Mouse (Mus musculus) forebrain, embryonic 14.5 days (tissue): ENCODE data around the gene Ddx39. TPM values are rescaled to one million over a fixed set of nuclear protein-coding genes. Genes with fewer than 3 reads are reported as not detected.

ENCODE experiments used
- microRNA-seq: library from miRNA; unstranded; fragments of <30 nt; microRNA quantifications from one replicate; pipeline ENCODE4, GENCODE M21; 2016
- polyA plus RNA-seq: library from polyadenylated mRNA; unstranded; fragments of >200 nt; fragmentation: Nextera tagmentation; extraction: Ambion mirVana; gene quantifications from 2 replicates; pipeline ENCODE4 v1.2.1, GENCODE M21; 2014

Gene Ddx39
- polyA plus RNA-seq, 1 experiment from 2014 or later, result 133 TPM

Small RNAs within 50 kb of the gene (microRNA-seq; reads per million reads assigned to microRNA genes)
- not detected for gene Mir1668

Other genes starting within 250 kb of the Ddx39 start
- not detected in 2 replicates for gene Olfr370, start 179.4 kb upstream of the Ddx39 start, polyA plus RNA-seq
- 370 and 449 TPM in 2 replicates for gene Ndufb7, start 148.5 kb upstream of the Ddx39 start, polyA plus RNA-seq
- 806 and 815 TPM in 2 replicates for gene Tecr, start 107.2 kb upstream of the Ddx39 start, polyA plus RNA-seq
- gene Dnajb1, start 107.0 kb upstream of the Ddx39 start, polyA plus RNA-seq, result 30.1 and 43.0 TPM in 2 replicates
- gene Gipc1, start 62.5 kb upstream of the Ddx39 start, polyA plus RNA-seq, result 108 and 122 TPM in 2 replicates
- gene Ptger1, start 48.5 kb upstream of the Ddx39 start, polyA plus RNA-seq, result 0.27 and 0.63 TPM in 2 replicates
- gene Pkn1, start 16.0 kb upstream of the Ddx39 start, polyA plus RNA-seq, result 20.9 and 21.9 TPM in 2 replicates
- gene Adgre5, start 26.1 kb downstream of the Ddx39 start, polyA plus RNA-seq, result 9.3 and 12.4 TPM in 2 replicates
- 44.4 and 50.9 TPM in 2 replicates for gene Adgrl1, start 184.9 kb downstream of the Ddx39 start, polyA plus RNA-seq
- gene Gm10644, start 240.0 kb downstream of the Ddx39 start, polyA plus RNA-seq, result 0.61 and 0.93 TPM in 2 replicates
- gene Asf1b, start 240.3 kb downstream of the Ddx39 start, polyA plus RNA-seq, result 23.8 and 31.6 TPM in 2 replicates